Mouse (Mus musculus) retina, postnatal 1 day (tissue): ENCODE measurements around the gene Gfap.

Experiments used
- DNase-seq: peaks from one replicate; pipeline ENCODE4 v3.0.0-alpha.2; 2012

The Gfap gene

DNA sequence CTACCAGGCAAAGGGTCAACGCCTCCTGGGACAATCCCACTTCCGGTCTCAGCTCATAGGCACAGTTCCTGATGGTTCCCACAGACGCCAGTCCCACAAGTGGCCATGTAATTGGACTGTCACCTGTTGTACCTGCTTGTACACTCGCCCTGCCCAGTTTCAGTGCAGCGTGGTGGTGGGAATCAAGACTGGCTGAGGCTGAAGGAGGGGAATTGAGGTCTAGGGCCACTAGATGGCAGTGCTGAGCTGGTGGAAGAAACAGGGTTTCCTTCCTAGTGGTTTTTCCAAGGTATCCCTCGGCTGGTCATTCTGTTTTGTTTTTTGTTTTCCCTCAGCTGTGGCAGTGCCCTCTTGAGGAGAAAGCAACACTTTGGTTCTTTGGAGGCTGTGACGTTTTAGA is at the start of gene Gfap:
Gfap (minus strand) TSS at position 150 of the 400 bp plus-strand sequence.
- peak; percentile 91 for DNase-seq

DNA sequence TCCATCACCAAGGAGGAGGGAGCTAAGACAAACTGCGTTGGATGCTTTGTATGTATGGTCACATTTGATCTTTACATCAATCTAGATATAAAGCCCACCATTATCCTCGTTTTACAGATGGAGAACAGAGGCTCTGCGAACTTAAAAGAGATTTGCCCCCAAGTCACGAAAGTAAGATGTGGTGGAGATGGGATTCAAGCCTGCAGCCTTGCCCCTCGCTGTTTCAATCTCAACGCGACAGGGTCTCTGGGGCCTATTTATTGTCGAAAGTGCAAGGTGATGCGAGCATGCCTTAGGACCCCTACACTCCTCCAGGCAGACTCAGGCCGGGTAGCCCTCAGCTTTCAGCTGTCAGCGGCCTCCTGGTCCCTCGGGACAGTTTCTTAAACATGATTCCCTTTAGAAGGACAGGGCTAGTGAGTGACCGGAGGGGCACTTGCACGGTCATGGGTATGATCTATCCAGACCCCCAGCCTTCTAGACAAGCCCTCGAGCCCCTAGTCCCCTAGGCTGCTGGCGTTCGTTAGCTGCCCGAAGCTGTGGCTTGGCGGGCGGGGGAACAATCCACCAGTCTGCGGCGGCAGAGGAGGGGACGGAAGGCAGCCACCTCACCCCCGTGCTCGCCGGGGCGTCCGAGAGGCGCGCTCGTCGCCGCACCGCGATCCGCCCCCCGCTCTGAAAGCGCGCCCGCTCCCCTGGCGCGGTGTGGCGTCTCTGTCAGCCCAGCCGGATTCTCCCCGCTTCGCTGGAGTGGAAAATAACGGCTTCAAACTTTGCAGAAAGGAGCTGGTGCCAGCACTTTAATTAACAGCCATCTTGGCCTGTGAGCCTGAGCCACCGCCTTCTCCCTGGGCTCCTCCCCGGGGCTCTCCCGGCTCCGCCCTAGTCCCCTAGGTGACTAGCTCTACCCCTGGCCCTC is 47.6 kb upstream of the Gfap start:
- DNase-seq: peak; percentile 83

DNA sequence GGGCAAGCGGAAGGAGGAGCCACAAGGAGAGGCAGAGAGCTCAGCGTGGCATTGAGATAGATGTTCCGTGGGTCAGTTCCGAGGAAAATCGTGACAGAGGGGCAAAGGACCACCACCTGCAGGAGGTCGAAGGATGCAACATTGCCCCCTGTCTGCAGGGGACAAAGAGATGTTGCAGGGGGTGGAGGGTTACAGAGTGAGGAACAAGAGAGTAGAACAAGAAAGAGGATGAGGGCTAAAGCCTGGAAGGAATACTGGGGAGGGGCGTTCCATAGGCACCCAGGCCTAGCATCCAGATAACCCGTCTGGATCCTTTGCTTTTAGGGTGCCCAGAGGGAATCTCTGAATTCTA is 46.3 kb upstream of the Gfap start:
- no peak for DNase-seq

DNA sequence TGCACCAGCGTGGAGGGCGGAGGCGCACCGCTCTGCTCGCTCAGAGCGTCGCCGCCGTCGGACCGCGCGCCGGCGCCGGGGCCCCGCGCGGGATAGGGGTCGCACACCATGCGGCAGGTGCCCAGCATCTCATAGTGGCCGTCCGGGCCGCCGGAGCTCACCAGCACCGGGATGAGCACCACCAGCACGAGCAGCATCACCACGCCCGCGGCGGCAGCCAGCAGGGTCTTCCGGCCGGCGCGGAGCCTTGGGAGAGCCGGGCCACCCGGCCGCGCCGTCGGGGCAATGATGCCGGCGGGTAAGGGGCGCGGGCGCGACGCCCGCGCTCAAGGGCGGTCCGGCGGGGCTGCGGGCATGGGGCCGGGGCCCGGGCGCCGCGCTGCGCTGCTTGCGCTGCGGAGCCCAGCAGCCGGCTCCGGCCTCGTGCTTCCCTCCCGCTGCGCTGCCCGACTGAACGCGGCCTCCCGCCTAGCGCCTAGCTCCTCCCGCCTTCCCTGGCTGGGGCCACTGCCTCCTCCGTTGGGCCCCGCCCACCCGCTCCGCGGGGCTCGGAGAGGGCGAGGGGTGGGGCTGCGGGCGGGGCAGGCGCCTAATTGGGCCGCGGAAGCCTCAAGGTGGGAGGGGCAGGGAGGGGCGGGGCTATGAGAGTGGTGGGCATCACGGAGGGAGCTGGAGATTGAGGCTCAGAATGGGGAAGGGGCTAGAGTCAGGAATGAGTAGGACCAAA is 45.7 kb upstream of the Gfap start, which contains the start of gene C1ql1:
C1ql1 (minus strand) TSS at position 424 of the 727 bp plus-strand sequence.
- DNase-seq: peak; percentile 96

DNA sequence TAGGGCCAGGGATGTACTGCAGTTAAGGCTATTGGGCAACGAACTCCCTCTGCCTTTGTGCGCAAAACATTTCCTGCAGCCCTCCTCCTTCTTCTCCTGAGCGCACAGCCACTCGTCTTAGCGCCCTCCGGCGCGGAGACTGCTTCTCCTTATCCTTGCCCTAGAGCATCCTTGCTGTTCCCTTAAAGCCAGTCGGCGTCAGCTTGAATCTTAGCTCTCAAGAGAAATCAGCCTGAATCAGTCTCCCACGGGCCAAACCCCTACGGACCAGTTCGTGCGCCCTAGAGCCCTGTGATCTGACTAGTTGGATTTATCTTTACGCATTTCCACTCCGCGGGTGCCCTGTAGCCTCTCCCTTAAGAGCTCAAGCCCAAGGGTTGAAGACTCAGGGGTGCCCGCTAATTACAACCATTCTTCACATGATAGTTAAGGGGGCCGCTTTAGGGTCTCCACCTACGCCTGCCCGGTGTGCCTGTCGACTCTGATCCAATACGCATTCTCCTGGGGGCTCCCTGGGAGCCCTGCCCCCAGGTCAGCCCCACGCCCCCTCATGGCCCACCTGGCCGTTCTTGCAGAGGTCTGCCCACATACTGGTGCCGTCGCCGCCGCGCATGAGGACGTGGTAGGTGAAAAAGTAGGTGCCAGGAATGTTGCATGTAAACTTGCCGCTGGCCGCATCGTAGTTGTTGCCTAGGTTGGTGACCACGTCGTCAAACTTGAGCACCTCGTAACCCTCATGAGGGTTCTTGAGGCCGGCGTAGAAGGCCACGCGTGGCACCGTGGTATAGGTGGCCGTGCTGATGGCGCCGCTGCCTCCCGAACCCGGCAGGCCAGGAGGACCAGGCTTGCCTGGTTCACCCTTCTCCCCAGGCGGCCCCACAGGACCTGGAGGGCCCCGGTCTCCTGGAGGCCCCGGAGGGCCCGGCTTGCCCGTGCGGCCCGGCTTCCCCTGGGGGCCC is 44.9 kb upstream of the Gfap start:
- DNase-seq: peak; percentile 63

DNA sequence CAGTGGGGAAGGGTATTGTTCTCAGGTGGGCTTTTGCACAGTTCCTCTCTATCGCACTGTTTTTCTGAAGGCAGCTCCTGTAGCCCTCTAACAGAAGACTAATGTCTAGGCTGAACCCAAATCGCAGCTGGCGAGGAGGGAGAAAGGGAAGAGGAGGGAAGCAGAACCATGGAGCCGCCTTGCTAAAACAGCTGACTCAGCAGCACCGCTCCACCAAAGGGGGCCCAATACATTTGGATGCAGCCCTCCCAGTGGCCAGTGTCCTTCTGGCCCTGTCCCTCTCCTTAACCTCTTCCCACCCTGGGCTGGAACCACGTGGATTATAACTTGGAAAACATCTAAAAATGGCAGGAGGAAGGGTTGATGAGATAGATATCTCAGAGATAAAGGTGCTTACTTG is 40.5 kb upstream of the Gfap start:
- DNase-seq: no peak

DNA sequence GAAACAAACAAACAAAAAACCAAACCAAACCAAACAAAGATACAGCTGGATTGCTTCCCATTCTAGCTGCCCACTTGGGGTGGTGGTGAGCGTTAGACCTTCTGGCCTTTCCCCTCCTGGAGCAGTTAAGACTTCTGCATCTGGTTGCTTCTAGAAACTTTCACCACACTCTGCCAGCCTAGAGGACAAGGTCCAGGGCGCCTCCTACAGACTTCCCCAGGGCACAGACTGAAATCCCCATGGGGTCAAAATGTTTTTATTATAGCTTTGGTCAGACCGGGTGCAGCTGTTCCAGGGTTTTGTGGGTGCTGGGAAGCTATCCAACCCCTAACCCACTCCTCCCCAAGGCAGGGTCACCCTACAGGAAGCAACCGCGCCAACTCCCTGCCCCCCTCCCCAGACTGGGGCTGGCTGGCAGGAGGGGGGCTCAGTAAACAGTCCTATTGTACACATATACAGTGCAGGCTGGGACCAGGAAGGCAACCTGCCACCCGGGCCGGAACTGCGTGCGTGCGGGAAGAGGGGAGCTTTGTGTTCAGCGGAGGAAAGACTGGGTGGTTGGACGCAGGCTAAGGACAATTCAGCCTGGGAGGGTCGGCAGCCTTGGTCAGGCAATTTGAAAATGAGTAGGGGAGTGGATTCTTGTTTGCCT is 38.4 kb upstream of the Gfap start:
- DNase-seq: no peak

DNA sequence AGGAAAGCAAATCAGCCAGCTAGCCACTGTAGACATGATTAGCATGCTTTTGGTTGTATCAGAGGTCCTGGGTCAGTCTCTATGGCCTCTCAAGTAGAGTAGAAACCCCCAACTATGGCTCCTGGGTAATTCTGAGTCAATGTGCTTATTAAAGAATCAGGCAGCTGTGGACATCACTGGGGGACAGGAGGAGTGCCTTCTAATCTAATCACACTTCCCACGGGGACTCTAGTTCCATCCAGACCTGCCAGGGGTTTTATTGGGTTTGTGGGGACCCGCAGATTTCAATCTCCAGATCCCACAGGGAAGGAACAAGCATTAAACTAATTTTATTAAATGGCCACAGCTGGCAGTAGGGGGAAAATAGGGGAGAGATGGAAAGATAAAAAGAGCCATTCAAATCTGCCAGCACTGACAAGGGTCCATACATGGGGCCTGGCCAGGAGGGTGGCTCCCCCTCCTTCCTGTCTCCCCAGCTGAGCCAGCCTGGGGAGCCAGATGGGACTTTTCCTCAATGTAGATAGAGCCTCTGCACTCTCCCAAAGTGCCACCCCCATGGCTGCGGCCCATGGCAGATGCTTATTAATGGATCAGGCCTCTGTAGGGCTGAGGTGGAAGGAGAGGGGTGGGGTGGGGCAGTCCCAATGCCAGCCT is 36.9 kb upstream of the Gfap start:
- no peak for DNase-seq

DNA sequence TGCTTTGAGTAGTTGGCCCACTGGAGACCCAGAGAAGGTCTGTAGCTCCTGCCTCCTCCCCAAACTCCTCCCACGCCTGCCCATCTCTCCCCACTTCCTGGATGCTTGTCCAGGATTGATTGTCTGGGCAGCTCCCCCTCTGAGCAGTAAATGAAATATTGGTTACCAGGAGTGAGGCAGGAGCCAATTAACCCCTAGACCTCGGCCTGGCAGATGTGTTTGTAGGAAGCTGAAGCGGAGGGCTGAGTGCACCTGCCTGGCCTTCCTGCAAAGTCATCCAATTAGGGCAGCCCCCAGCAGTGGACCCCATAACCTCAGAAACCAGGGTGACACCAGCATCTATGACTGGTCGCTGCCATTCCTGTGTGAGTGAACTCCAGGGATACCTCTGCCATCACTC is 35.6 kb upstream of the Gfap start:
- DNase-seq: no peak

DNA sequence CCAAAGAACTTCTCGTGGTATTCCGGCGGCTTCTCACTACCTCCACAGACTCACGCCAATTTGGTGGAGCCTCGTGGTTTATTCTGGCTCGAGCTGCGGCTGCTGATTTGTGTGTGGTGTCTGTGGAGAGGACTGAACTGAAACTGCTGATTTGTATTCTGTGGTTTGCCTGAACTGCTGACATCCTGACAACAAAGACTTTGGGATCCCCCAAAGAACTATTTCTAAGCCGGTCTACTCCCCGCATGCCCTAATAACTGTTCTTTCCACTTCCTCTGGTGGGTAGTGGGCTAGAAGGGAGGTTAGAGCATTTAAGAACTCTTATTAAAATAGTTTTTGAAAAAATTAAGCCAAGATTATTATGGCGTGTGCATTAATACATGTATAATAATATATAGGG is 30.0 kb upstream of the Gfap start:
- DNase-seq: no peak

DNA sequence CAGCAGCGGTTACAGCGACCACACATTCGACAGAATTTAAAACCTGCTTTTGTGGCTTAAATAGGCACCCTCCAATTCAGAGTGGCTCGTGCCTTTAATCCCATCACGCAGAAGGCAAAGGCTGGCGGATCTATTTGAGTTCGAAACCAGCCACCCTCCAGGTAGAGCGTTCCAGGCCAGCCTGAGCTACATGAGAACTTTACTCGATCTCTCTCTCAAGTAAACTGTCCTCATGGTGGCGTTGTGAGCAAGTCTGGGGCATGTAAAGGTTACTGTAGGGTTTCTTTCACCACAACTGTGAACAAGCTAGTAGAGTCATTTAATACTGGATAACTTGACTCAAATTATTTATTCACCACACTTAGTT is 24.6 kb upstream of the Gfap start:
- no peak for DNase-seq

DNA sequence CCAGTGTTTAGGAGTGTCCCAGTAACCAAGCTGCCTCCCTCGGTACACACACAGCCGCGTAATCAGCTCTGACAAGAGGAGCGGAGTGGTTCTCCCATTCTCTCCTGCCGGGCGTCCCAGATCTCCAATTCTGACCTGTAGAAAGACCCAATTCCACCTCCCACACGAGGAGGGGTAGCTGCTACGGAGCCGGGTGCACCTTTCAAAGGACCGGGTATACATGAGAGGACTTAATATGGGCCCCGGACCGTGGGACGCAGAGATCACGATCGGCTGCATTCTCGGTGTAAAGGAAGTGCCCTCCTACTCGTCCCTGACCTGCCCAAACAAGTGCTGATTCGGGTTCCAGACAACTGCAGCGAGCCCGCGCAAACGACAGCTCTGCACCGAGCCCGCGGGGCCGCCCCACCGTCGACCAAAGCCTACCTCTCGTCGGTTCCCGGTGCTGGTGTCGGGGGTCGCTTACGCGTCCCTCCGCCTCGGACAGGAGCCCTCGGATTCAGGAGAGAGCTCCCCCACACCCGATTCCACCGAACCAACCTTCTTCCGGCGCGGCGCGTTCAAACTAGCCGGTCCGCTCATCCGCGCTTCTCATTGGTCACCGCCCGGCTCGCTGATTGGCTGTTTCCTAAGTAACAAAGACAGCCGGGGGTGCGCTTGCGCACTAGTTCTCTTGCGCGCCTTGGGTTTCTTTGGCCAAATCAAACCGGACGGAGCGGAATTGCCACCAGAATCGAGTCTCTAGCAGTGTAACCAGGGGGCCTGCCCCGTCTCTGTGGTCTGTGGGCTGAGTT is 24.0 kb upstream of the Gfap start, which contains the start of gene Kif18b:
Kif18b (minus strand) TSS at position 568 of the 794 bp plus-strand sequence.
- DNase-seq: peak; percentile 98

DNA sequence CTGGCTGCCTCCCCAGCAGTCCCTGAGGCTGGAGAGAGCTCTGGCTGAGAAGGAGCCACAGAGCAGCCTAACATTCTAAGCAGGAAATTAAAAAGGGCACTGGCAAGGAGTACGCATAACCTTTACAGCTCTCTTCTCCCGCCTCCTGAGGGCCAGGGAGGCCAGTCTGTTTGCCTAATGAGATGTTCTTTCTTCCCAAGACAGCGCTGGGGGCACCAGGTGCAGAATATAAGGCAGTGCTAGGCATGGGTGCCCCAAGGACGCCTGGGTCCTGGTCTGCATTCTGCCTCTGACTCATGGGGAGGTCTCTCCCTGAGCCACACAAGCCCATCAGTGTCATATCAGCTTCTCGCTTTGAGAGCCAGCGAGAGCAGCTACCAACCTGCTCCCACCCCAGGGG is 20.8 kb upstream of the Gfap start:
- DNase-seq: no peak

DNA sequence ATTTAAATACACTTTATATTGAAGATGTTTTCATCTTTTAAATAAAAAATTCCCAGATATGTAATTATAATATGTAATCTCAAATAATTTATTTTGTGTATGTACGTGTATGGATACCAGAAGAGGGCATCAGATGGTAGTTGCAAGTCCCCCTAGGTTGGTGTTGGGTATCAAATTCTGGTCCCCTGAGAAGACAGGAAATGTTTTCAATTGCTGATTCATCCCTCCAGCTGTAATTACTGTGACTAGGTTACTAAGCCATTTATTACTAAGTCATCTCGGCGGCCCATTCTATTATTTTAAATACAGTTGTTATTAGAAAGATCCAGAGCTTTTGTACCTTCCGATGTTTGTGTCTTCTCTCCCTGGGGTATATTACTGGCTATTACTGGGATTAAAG is 17.4 kb upstream of the Gfap start:
- no peak for DNase-seq

DNA sequence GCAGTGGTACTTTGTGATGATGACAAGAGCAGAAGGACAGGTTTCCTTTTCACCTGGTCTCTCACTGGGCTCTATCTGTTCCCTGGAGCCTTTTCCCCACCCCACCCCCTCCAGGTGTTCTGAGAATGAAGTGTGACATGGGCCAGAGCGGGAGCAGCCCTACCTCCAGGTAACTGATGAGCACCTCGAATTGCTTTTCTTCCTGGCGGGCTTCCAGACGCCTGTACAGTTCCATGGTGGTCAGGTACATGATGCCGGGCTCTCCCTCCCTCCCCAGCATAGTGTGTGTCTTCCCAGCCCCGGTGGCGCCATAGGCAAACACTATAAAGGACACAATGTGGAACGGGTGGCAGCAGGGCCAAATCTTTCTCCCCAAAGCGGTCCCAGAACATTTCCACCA is 14.7 kb upstream of the Gfap start:
- DNase-seq: no peak

DNA sequence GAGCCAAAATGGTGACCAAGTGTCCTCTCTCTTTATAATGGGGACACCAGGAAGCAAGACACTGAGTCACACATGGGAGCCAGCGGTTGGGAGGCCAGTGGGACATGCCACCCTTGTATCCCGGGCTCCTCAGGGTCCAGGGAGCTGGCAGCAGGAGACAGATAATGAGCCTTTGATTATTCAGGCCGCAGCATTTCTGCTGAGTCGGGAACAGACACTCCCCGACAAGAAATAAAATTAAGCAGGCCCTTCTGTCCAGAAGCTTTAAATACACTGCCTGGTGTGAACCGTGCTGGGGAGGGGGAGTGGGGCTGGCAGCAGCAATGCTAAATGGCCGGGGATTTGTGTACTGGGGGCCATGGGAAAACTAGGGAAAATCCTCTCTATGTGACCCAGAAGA is 10.7 kb upstream of the Gfap start:
- no peak for DNase-seq

DNA sequence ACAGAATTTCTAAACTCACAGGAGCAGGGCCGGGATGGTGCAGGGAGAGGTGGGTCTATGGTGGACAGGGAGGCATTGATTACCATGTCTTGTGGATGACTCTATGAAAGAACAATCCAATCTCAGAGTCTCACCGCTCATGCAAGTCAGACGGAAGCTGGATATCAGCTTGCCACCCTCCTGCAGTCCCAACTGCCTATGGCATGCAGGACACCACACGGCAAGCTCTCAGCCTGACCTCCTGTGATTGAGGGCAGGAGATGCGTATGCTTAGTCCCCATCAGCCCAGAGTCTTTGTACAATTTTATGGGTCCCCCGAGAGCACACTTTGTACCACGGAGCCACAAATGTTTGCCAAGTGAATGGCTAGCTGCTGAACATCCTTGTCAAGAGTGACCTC is 2.9 kb upstream of the Gfap start:
- DNase-seq: no peak

DNA sequence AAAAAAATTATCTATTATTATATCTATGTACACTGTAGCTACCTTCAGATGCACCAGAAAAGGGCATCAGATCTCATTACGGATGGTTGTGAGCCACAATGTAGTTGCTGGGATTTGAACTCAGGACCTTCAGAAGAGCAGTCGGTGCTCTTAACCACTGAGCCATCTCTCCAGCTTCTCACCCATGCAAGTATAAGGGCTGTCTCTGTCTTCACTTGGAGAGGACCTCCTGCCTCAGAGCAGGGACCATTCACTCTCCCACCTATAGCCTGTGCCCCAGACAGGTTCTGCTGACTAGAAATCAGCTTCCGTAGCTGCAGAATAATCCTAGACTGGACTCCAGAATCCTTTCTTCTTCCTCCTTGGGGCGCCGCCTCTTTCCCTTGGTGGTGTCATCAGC is 1.4 kb upstream of the Gfap start:
- no peak for DNase-seq

DNA sequence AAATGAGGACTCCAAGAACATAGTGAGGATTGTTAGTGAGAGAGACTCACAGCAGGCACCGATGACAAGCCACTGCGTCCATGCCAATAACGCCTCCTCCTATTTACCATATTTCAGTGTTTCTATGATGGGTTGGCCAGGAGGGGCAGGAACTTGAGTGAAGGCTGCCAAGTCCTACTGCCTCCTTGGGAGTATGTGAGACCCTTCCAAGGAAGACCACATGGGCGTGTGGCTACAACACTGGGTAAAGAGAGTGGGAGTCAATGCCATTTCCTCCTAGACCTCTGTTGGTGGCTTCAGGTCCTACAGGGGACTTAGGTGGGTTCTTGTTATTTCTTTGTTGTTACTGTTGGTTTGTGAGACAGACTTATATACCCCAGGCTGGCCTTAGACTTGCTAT is 487 bp upstream of the Gfap start:
- DNase-seq: no peak

DNA sequence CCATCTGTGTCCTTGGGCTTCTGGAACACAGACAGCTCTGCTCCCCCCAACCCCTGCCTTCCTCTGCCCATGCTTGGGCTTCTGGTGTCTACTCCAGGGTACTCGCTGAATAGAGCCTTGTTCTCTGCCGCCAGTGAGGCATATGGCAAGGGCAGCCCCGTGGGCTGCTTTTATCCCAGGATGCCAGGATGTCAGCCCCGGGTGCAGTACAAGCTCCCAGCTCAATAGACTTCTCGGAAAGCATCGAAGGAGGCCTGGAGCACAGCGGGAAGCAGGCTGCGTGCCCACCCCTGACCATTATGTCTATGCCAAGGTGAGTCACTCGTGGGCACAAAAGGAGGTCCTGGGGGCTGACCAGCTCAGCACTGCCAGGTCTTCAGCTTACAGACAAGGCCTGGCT is 2.3 kb downstream of the Gfap start:
- DNase-seq: peak; percentile 50

DNA sequence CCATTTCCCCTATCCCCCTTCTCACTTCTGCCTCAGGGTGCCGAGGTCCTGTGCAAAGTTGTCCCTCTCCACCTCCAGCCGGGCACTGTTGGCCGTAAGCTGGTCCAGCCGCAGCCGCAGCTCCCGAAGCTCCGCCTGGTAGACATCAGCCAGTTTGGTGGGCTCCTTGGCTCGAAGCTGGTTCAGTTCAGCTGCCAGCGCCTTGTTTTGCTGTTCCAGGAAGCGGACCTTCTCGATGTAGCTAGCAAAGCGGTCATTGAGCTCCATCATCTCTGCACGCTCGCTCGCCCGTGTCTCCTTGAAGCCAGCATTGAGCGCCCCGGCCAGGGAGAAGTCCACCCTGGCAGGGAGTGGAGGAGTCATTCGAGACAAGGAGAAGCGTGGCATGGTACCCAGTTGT is 4.1 kb downstream of the Gfap start:
- DNase-seq: no peak
